Mouse (Mus musculus): ENCODE measurements around the gene Pgpep1. TPM values are rescaled to one million over a fixed set of nuclear protein-coding genes. Genes with fewer than 3 reads are reported as not detected.

The Pgpep1 gene
- polyA plus RNA-seq, 1 experiment from 2014 or later = 60.3 TPM

DNA sequence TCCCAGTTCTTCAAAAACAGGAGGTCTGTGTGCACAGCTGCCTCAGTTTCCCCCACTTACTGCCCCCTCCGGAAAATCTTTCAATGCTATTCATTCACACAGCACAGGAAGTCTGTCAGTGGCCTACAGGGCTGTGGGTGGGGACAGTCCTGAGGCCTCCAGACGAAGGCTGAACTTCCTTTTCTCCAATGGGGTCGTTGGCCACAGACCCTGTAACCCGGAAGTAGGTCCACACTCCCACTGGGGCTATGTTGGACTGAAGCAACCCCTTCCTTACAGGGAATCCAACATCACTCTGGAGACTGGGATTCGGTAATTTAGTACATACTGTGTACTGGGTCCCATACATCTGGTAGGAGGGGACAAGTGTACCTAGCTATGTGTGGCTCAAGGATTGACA lies 33.4 kb upstream of the Pgpep1 start:
- no peak for ATAC-seq
- H3K4me3 ChIP-seq (replicated peaks; ENCODE audit: low read length) = no peak overlapping the region
- no peak overlapping the region for H3K9ac ChIP-seq (replicated peaks; ENCODE audit: low read depth, low read length)
- WGBS = 85% methylated on average over 5 of the region's 5 CpGs
- no peak overlapping the region for H3K4me2 ChIP-seq (ENCODE audit: low read length)
- no peaks in the 10 kb centered on the region for H3K27me3 ChIP-seq (replicated peaks; ENCODE audit: control insufficient read depth, insufficient read depth, low read length)
- H3K4me1 ChIP-seq (replicated peaks; ENCODE audit: control insufficient read depth, insufficient read depth, low read length) = peaks cover 44% of the 10 kb centered on the region
- no peak overlapping the region for H3K27ac ChIP-seq (ENCODE audit: low read length)
- H3K9me3 ChIP-seq (ENCODE audit: control insufficient read depth, low read length) = no peaks in the 10 kb centered on the region
- no peaks in the 10 kb centered on the region for H3K36me3 ChIP-seq (ENCODE audit: control insufficient read depth, insufficient read depth)

DNA sequence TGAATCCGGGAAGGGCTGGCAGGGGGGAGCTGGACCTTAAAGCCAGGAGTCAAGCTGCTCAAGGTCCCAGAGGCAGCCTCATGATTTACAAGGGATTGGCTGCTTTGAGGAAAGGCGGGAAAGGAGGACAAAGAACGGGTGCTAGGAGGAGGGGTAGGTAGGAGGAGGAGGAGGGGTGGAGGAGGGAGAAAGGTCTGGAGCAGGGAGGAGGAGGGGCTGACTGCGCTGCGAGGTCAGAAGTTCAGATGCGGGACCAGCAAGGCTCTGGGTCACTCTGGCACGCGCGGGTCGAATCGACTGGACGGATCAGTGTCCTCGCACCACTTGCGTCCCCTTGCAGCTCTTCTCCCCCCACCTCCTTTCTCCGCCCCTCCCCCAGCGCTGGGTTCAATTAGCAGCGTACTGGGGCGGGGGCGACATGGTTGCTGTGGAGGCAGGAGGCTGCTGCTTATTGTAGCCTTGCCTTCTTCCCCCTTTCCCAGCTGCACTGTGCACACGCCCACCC lies 31.6 kb upstream of the Pgpep1 start:
- Histone ChIP-seq H3K9me3 (ENCODE audit: control insufficient read depth, low read length) (no peaks in the 10 kb centered on the region), H3K27ac (ENCODE audit: low read length) (peak overlapping the region; percentile 57), H3K4me1 (replicated peaks; ENCODE audit: control insufficient read depth, insufficient read depth, low read length) (peaks cover 30% of the 10 kb centered on the region), H3K27me3 (replicated peaks; ENCODE audit: control insufficient read depth, insufficient read depth, low read length) (no peaks in the 10 kb centered on the region), H3K4me2 (ENCODE audit: low read length) (peak overlapping the region; percentile 71), H3K9ac (replicated peaks; ENCODE audit: low read depth, low read length) (peak overlapping the region; percentile 73), H3K36me3 (ENCODE audit: control insufficient read depth, insufficient read depth) (no peaks in the 10 kb centered on the region), H3K4me3 (replicated peaks; ENCODE audit: low read length) (peak overlapping the region; percentile 44)
- 2% methylated on average over 19 of the region's 20 CpGs for WGBS
- peak; percentile 70 for ATAC-seq

DNA sequence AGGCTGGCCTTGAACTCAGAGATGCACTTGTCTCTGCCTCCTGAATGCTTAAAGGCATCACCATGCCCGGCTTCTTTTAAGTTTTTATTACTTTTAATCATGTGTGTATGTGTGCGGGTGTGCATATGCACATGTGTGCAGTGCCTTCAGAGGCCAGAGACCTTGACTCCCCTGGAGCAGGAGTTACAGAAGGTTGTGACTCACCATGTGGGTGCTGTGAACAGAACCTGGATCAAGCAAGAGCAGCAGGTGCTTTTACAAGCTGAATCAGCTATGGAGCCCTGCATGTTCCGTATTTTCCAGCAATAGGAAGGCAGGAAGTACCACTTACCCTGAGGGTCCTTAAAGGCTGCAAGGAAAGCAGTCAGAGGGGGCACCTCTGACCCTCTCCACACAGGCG lies 31.0 kb upstream of the Pgpep1 start:
- H3K27ac ChIP-seq (ENCODE audit: low read length) = peak overlapping the region; percentile 57
- peaks cover 25% of the 10 kb centered on the region for H3K4me1 ChIP-seq (replicated peaks; ENCODE audit: control insufficient read depth, insufficient read depth, low read length)
- H3K36me3 ChIP-seq (ENCODE audit: control insufficient read depth, insufficient read depth) = no peaks in the 10 kb centered on the region
- H3K27me3 ChIP-seq (replicated peaks; ENCODE audit: control insufficient read depth, insufficient read depth, low read length) = no peaks in the 10 kb centered on the region
- H3K4me2 ChIP-seq (ENCODE audit: low read length) = peak overlapping the region; percentile 71
- peak overlapping the region; percentile 44 for H3K4me3 ChIP-seq (replicated peaks; ENCODE audit: low read length)
- ATAC-seq = no peak; the same call in 1 of the 2 replicates
- peak overlapping the region; percentile 73 for H3K9ac ChIP-seq (replicated peaks; ENCODE audit: low read depth, low read length)
- WGBS = 56% methylated on average over 4 of the region's 4 CpGs
- no peaks in the 10 kb centered on the region for H3K9me3 ChIP-seq (ENCODE audit: control insufficient read depth, low read length)

DNA sequence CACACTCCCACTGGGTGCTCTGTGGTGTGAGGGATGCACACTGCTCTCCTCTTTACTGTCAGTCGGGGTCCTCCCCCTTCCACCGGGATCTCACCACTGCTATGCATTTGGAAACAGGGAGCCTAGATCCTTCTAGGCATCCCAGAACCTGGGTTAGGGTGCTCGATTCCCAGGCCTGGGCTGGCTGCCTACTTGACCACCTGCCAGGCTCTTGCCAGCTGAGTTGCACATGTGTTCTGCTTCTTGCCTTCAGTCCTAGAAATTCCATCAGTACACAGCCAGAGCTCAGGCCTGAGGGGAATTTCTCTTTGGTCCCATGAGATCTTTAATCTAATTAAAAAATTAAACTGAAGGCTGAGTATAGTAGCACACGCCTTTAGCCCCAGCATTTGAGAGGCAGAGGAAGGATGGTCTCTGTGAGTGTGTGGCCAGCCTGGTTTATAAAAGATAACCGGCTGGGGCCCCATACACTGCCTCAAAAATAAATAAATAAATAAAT lies 29.8 kb upstream of the Pgpep1 start:
- no peaks in the 10 kb centered on the region for H3K36me3 ChIP-seq (ENCODE audit: control insufficient read depth, insufficient read depth)
- ATAC-seq = no peak
- H3K27me3 ChIP-seq (replicated peaks; ENCODE audit: control insufficient read depth, insufficient read depth, low read length) = no peaks in the 10 kb centered on the region
- peaks cover 17% of the 10 kb centered on the region for H3K4me1 ChIP-seq (replicated peaks; ENCODE audit: control insufficient read depth, insufficient read depth, low read length)
- no peak overlapping the region for H3K27ac ChIP-seq (ENCODE audit: low read length)
- H3K4me2 ChIP-seq (ENCODE audit: low read length) = no peak overlapping the region
- 75% methylated on average over 5 of the region's 5 CpGs for WGBS
- H3K9ac ChIP-seq (replicated peaks; ENCODE audit: low read depth, low read length) = no peak overlapping the region
- H3K4me3 ChIP-seq (replicated peaks; ENCODE audit: low read length) = no peak overlapping the region
- H3K9me3 ChIP-seq (ENCODE audit: control insufficient read depth, low read length) = no peaks in the 10 kb centered on the region

DNA sequence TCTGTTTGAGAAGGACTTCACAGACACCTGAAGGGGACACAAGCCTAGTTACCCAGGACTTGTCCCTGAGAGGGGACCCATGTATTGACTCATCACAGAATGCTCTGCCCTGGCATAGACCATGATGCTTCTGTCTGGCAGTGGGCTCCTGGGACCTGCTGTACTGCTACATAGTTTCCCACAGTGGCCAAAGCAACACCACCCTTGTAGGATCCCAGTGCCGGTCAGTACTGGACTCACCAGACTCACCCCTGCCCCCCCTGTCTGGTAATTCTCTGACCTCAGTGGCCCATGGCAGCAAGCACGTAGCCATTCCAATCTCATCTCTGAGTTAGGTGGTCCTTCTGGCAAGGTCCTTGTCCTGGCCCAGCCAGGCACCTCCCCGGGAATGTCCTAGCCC lies 27.9 kb upstream of the Pgpep1 start:
- Histone ChIP-seq H3K4me3 (replicated peaks; ENCODE audit: low read length) (no peak overlapping the region), H3K4me1 (replicated peaks; ENCODE audit: control insufficient read depth, insufficient read depth, low read length) (peaks cover 17% of the 10 kb centered on the region), H3K27ac (ENCODE audit: low read length) (no peak overlapping the region), H3K4me2 (ENCODE audit: low read length) (no peak overlapping the region), H3K9ac (replicated peaks; ENCODE audit: low read depth, low read length) (no peak overlapping the region), H3K36me3 (ENCODE audit: control insufficient read depth, insufficient read depth) (no peaks in the 10 kb centered on the region), H3K9me3 (ENCODE audit: control insufficient read depth, low read length) (no peaks in the 10 kb centered on the region), H3K27me3 (replicated peaks; ENCODE audit: control insufficient read depth, insufficient read depth, low read length) (no peaks in the 10 kb centered on the region)
- WGBS = 97% methylated on average over 3 of the region's 3 CpGs
- ATAC-seq = no peak

DNA sequence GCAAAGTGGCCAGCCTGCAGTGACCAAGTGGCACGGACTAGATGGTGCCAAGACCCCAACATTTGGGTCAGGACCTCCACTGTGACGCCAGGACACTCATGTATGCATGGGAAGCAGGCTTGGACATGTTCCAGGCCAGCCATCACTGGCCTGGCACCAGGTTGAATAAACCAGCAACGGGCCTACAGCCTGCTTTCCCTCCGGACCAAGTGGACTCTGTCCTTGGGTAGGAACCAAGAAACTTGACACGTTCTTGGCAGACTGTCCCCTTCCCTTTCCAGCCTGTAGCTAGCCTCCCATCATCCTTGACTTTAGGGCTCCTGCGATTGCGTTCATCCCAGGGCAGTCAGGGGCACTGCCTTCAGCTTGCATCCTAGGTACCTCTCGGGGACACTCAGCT lies 27.4 kb upstream of the Pgpep1 start:
- Histone ChIP-seq H3K36me3 (ENCODE audit: control insufficient read depth, insufficient read depth) (no peaks in the 10 kb centered on the region), H3K9me3 (ENCODE audit: control insufficient read depth, low read length) (no peaks in the 10 kb centered on the region), H3K27me3 (replicated peaks; ENCODE audit: control insufficient read depth, insufficient read depth, low read length) (no peaks in the 10 kb centered on the region), H3K4me1 (replicated peaks; ENCODE audit: control insufficient read depth, insufficient read depth, low read length) (peaks cover 17% of the 10 kb centered on the region), H3K4me3 (replicated peaks; ENCODE audit: low read length) (no peak overlapping the region), H3K4me2 (ENCODE audit: low read length) (no peak overlapping the region), H3K9ac (replicated peaks; ENCODE audit: low read depth, low read length) (no peak overlapping the region), H3K27ac (ENCODE audit: low read length) (no peak overlapping the region)
- ATAC-seq = no peak
- WGBS = 80% methylated on average over 8 of the region's 8 CpGs

DNA sequence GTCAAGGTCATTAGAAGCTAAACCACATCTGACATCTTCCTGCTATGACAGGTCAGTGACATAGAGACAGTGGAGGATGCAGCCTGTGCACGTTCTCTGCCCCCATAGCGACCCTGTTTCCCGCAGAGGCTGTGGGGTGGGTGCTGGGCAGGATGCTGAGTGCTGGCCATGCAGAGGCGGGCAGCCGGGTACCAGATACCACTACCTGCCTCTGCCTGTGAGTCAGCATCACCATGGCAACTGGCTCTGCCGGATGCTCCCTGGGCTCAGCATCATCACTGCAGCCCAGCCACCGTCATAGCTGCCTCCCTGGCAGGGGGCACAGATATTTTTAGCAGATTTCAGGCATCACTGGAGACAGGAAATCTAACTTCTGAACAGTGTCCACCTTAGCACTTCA lies 24.1 kb upstream of the Pgpep1 start:
- H3K4me3 ChIP-seq (replicated peaks; ENCODE audit: low read length) = no peak overlapping the region
- peak; percentile 21; the same call in 1 of the 2 replicates for ATAC-seq
- H3K9me3 ChIP-seq (ENCODE audit: control insufficient read depth, low read length) = no peaks in the 10 kb centered on the region
- no peaks in the 10 kb centered on the region for H3K27me3 ChIP-seq (replicated peaks; ENCODE audit: control insufficient read depth, insufficient read depth, low read length)
- no peak overlapping the region for H3K27ac ChIP-seq (ENCODE audit: low read length)
- no peaks in the 10 kb centered on the region for H3K36me3 ChIP-seq (ENCODE audit: control insufficient read depth, insufficient read depth)
- no peaks in the 10 kb centered on the region for H3K4me1 ChIP-seq (replicated peaks; ENCODE audit: control insufficient read depth, insufficient read depth, low read length)
- no peak overlapping the region for H3K9ac ChIP-seq (replicated peaks; ENCODE audit: low read depth, low read length)
- 51% methylated on average over 7 of the region's 7 CpGs for WGBS
- H3K4me2 ChIP-seq (ENCODE audit: low read length) = no peak overlapping the region

DNA sequence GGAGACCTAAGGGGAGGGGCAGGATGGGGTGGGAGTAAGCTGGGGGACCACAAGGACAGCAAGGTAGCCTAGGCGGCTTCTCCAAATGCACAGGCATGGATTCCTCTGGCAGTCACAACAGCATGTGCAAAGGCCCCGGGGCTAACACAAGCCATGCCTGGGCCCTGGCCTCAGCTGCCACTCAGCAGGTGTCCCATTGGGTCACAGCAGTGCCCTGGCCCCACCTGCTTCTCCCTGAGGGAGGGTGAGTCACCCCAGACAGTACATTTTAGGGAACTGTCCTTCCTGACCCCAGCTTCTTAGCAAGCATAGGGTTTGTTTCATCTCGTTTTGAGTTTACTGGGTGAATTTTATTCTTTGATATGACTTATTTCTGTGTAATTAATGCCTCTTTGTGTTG lies 22.5 kb upstream of the Pgpep1 start:
- no peak overlapping the region for H3K4me2 ChIP-seq (ENCODE audit: low read length)
- no peaks in the 10 kb centered on the region for H3K36me3 ChIP-seq (ENCODE audit: control insufficient read depth, insufficient read depth)
- no peaks in the 10 kb centered on the region for H3K27me3 ChIP-seq (replicated peaks; ENCODE audit: control insufficient read depth, insufficient read depth, low read length)
- no peak overlapping the region for H3K9ac ChIP-seq (replicated peaks; ENCODE audit: low read depth, low read length)
- no peaks in the 10 kb centered on the region for H3K9me3 ChIP-seq (ENCODE audit: control insufficient read depth, low read length)
- no peaks in the 10 kb centered on the region for H3K4me1 ChIP-seq (replicated peaks; ENCODE audit: control insufficient read depth, insufficient read depth, low read length)
- ATAC-seq = no peak
- H3K4me3 ChIP-seq (replicated peaks; ENCODE audit: low read length) = no peak overlapping the region
- H3K27ac ChIP-seq (ENCODE audit: low read length) = no peak overlapping the region
- WGBS = 57% methylated on average over 3 of the region's 3 CpGs

DNA sequence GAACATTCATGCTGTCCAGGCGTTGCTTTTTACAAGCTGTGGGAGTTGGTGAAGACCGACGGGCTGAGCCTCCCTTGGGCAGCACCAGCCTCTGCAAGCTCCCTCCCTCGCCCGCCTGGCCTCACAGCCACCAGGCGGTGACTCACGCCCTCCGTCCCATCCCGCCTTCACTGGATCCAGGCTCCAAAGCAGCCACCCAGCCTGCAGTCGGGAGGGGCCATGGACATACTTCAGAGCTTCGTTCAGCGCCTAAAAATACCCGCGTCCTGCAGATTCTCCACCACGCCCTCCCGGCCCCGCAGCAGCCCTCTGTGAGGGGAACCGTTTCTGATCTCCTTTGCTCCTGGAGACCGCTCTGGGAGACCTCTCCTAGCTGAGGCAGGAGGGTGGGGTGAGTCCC lies 22.0 kb upstream of the Pgpep1 start:
- H3K9ac ChIP-seq (replicated peaks; ENCODE audit: low read depth, low read length) = no peak overlapping the region; the same call in 1 of the 2 replicates
- H3K4me1 ChIP-seq (replicated peaks; ENCODE audit: control insufficient read depth, insufficient read depth, low read length) = no peaks in the 10 kb centered on the region
- no peaks in the 10 kb centered on the region for H3K27me3 ChIP-seq (replicated peaks; ENCODE audit: control insufficient read depth, insufficient read depth, low read length)
- no peaks in the 10 kb centered on the region for H3K9me3 ChIP-seq (ENCODE audit: control insufficient read depth, low read length)
- H3K4me2 ChIP-seq (ENCODE audit: low read length) = no peak overlapping the region
- H3K36me3 ChIP-seq (ENCODE audit: control insufficient read depth, insufficient read depth) = no peaks in the 10 kb centered on the region
- no peak overlapping the region for H3K4me3 ChIP-seq (replicated peaks; ENCODE audit: low read length)
- no peak overlapping the region for H3K27ac ChIP-seq (ENCODE audit: low read length)
- 12% methylated on average over 19 of the region's 19 CpGs for WGBS
- ATAC-seq = no peak

DNA sequence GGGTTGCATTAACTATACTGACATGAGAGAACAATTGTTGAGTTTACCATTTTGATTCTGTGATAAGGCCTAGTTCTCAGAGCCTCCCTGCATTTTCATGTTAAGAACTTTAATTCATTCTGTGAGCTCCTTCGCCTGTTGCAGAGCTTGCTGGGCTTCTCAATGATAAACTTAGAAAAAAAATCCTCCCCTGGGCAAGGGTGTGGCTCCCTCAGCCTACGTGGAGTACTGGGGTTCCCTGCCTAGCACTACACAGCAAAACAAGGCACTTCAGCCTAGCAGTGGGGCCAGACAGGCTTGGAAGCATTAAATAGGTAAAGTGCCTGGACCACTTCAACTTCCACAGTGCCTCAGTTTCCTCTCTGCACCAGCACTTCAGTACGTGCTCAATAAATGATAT lies 21.2 kb upstream of the Pgpep1 start:
- ATAC-seq = no peak
- Histone ChIP-seq H3K9me3 (ENCODE audit: control insufficient read depth, low read length) (no peaks in the 10 kb centered on the region), H3K4me2 (ENCODE audit: low read length) (no peak overlapping the region), H3K4me3 (replicated peaks; ENCODE audit: low read length) (no peak overlapping the region), H3K4me1 (replicated peaks; ENCODE audit: control insufficient read depth, insufficient read depth, low read length) (no peaks in the 10 kb centered on the region), H3K27me3 (replicated peaks; ENCODE audit: control insufficient read depth, insufficient read depth, low read length) (no peaks in the 10 kb centered on the region), H3K27ac (ENCODE audit: low read length) (no peak overlapping the region), H3K9ac (replicated peaks; ENCODE audit: low read depth, low read length) (no peak overlapping the region), H3K36me3 (ENCODE audit: control insufficient read depth, insufficient read depth) (no peaks in the 10 kb centered on the region)
- 69% methylated on average over 3 of the region's 3 CpGs for WGBS

Data from forebrain, embryonic 16.5 days (tissue).